Mouse (Mus musculus): Measurements from ENCODE around the gene Nsf.
A peak's percentile ranks its signal among the peaks of the same experiment; 100 is the strongest.

The Nsf gene

DNA sequence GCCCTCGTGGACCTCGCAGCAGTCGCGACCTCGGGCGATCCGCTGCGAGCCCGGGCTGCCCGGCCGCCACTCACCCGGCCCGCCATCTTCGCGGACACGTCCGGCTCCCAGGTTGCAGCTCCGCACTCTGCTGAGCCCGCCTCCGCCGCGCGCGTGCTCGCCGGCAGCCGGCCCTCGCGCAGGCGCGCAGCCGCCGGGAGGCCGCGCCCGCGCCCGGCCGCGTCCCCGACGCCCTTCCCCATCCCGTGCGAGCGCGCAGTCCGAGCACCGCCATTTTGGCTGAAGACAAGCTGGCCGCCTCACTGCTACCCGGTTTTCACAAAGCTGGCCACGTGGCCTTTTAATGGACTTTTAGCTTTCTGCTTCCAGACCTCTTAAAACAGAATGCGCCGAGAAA, at the start of gene Nsf:
Gene Nsf, minus strand, starts transcription at position 161 of the 397 bp plus-strand sequence.
- DNase-seq: peak; percentile 86 to 88

DNA sequence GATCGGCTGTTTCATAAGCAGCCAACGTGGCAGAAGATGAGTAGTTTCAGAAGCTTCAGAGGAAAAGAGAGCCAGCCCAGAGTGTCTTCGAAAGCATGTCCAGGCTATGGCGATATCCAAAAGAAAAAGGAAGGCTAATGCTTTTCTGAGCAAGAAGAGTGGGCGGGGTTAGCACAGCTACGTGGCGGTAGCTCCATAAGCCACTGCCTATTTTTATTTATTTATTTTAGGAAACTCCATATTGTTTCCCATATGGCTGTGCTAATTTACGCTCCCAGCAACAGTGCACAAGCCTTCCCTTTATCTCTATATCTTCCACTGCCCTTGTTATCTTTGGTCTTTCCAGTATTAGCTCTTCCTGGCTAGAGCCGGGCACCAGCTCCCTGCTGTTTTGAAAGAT, 49.5 kb upstream of the Nsf start:
- no peak for DNase-seq

DNA sequence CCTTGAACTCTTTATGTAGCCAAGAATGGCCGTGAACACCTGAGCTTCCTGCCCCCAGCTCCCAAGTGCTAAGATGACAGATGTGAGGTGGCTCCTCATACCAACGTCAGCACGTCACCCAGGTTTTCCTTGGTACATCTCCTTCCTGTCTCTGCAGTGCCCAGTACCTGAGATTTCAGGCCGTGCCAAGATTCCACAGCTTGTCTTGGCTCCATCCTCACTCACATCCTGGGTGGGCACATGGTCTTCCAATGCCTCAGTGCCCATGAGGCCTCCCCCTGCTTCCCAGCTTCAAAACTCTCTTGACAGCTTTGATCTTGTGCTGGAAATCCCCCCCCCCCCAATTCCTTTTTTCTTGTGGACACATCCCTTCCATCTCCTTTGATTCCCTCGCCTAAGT, 48.3 kb upstream of the Nsf start:
- peak; percentile 48 to 56 for DNase-seq

DNA sequence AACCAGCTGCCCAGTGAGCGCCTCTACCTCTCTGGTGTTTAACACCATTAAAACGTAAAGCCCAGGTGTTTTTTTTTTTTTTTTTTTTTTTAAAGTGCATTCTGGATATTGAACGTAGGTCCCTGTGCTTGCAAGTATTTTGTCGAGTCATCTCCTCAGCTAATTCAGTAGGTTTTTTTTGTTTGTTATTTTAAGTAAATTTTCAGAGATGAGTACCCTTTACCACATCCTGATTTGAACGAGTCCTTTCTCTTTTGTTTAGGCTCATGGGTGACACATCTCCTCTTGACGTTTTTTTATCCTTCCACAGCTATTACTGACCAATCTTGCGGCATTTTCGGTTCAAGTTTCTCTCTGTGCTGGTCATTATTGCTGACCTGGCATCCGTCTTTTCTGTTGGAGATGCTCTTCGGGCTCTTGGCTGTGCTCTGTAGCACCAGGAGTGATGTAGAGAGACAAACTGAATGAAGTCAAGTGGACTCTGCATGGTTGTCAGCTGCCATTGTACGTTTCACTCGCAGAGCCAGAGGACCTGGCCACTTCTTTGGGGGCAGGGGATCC, 47.6 kb upstream of the Nsf start:
- no peak for DNase-seq

DNA sequence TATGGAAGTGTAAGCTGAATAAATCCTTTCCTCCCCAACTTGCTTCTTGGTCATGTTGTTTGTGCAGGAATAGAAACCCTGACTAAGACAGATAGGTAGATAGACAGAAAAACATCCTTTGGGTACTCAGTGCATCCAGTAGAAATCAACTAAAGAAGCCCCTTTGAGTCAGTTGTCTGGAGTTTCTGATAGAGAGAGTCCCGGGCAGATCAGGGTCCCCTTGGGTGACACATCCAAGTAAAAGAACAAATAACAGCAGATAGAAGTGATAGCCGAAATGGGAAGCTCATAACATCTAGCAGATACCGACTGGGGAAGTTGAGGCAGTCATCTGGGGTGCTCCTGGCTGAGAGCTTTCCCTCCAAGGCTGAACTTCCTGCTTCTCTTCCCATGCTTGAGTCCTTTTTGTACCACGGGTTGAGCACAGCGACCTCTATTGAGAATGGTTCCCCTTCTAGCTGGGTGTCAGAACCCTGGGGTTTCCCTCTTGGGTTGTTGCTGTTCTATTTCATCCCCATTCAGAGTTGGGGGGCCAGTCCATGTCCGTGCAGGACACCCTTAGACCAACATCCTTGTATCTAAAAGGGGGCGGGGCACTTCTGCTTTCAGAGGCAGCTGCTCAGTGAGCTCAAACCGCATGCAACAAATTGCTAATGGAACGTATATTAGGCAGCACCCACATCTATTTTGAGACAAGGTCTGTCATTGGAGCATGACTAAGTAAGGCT, 47.0 kb upstream of the Nsf start:
- DNase-seq: no peak

DNA sequence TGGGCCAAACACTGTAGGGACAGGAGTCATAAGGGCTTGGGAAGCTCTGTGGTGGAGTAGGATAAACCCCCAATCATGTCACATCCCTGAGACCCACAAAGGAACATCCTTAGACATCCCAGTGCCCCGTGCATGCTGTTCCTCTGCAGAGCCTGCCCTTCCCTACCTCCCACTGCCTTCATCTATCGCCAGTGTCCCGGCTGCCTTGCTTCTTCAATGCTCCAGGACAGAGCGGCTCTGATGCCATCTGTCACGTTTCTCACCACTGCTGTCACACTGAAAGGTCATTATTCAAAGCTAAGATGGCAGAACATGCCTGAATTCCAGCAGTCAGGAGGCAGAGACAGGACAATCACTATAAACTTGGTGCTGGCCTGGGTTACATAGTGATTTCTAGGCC, 44.9 kb upstream of the Nsf start:
- DNase-seq: peak; percentile 37 to 53

DNA sequence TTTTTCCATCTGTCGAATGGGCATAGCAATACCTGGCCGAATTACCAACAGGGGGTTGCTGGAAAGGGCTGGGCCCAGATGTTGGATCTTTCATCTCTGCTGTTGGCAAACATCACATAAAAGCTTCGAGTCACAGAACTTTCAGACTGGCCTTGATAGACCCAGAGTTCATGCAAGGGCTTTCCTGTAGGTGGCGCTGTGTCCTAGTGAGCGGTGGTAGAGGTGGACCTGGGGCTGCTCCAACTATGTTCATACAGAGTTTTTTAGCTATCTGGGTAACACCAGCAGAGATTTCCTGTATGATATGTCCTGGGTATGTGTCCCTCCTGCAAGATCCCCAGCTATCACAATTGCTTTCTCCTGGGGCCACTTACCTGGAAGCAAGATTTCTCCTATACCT, 43.5 kb upstream of the Nsf start:
- peak; percentile 90 to 95 for DNase-seq

DNA sequence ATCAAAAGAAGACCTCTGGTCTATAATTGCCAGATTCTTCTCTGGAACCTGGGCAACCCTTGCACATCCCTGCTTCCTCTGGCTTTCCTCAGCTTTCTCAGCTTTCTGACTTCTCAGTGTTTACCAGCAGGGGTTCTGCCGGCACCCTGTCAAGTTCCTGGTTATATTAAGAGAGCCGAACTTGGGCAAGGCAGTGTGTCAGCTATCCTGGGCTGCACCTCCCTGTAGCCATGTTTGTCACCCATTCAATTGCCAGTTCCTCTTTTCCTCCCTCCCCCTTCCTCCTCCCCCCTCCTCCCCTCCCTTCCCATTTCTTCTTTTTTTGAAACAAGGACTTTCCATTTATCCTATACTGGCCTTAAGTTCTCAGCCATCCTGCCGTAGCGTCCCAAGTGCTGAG, 38.8 kb upstream of the Nsf start:
- DNase-seq: no peak

DNA sequence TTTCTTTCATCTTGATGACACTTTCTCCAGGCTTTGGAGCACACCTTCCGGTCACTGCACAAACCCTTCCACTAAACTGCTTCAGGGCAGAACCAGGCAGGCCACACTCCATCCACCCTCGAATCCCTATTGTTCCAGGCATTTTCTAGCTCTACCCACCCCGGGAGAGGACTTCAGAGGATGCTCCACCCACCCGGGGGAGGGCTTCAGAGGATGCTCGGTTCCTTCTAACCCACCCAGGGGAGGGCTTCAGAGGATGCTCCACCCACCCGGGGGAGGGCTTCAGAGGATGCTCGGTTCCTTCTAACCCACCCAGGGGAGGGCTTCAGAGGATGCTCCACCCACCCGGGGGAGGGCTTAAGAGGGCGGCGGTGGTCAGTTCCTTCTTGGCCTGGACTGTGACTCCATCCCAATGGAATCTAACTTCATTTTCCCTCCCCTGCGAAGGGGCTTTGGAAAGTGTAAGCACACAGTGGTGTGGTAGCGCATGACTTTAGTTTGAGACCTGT, 36.2 kb upstream of the Nsf start:
- peak in 1 of 2 experiments; percentile 18 for DNase-seq

DNA sequence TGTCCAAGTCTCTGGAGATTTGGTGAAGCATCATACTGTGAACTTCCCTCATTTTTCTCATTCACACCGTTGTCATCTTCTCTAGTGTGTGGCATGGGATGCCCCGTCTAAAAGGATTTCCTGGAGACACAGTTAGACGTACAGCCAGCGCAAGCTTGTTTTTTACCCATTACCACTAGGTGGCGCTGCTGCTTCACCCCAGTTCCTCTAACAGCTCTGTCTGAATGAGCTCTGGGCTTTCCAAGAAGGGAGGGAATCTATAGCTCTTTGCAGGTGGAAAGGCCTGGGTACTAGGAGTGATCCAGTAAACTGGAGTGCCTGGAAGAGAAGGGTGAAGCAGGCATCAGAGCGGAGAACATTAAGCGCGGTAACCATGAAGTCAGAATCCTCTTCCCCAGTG, 33.6 kb upstream of the Nsf start:
- DNase-seq: peak; percentile 92 to 94

DNA sequence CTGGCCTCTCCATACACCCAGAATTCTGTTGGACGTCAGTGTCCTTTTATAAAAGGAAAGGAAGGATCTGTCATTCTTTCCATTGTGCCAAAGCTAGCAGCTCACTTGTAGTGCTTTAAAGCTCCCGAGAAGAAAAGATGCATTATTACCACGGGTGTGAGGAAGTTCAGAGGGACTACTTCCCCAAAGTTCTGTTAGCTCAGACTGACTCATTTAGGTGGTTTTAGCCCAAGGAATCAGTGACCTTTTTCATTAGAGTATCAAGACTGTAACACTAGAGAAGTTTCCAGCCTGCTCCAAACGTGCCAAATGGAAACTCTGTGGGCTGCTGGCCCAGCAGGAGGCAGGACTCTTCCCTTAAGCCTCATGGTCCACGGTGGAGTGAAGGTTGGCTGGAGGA, 30.2 kb upstream of the Nsf start:
- no peak for DNase-seq

DNA sequence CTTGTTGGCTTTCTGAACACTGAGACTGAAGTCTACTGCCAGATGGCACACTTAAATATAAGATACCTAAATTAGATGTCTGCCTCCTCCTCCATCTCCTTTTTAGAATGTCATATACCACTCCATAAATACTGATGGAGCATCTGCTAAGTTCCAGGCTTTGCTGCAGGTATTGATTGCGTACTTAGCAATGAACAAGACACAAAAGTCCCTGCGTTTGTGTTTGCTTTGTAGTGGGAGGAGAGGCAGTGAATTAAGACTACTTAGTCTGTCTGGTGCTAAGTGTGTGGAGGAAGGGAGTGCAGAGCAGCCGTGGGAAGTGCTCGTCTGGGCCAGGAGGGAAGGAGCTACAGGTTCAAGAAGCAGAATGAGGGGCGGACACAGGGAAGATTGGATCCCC, 28.0 kb upstream of the Nsf start:
- no peak for DNase-seq

DNA sequence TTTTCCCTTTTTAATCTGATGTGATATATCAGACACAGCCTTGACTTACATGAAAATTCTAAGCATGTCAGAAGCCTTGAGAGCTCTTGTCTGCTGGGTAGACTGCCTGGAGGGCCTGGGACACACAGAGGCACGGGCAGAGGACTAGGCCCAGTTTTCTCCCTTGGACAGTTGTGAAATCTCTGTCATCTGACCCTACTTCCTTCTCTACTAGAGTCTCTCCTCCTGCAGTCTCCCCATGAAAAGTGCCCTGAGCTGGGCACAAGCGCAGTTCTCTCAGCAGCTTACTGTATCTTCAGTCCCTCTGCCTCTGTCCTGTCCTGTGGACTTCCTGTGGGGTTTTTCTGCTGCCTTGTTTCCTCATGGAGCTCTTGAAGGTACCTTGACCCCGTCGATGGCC, 25.5 kb upstream of the Nsf start:
- no peak for DNase-seq

DNA sequence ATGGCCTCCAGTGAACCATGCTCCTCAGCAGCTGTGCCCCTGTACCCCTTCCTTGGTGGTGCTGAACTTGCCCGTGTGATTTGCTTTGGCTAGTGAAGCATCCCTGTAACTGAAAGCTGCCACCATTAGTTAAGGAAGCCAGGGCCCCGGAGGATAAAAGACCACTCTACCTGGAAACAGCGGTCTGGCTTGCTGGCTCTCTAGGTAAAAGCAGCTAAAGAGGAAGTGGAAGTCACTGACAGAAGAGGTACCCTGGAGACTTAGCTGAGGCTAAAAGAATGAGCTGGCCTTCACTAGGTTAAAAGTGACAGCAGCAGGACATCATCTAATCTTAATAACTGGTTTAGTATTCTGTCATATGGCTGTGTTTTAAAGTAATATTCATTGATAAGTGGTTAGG, 17.0 kb upstream of the Nsf start:
- DNase-seq: no peak

DNA sequence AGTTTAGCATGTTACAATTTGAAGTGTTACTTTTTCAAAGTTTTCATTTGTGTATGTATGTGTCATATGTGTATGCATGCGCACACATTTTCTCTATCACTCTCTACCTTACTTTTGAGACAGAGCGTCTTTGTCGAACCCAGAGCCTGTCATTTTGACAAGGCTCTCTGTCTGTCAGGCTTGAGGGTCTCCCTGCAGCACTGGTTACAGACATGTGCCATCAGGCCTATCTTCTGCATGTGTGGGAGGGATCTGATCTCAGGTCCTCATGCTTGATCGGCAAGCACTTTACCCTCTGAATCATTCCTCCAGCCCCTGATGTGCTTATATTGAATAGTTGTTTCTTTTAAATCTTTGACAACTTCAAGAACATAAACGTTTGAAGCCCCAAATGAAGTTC, 15.4 kb upstream of the Nsf start:
- no peak for DNase-seq

DNA sequence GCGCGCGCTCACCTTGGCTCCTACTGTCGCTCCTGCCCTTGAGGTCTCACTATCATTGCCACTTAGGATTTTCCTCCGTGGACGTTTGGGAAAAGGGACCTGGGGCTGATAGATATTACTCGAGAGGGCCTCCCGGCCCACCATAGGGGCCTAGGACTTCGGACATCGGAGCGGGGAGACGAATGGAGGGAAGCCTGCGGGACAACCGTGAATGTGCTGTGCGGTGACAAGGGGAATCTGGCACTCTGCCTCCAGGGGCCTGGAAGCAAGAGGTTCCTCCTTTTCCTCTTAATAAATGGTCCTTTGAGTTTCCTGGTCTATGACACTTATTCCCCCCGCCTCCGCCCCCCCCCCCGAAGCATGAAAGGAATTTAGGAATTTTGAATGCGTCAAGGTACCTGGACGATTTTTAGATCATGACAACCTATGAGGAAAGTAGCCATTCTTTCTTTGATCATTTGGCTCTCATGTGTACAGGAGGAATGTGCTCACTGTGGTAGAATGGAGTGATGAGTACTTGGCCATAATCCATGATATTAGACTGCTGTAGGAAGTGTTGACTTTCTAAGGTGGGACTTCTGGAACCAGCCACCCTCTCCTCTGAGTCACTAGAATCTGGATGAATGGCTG, 13.4 kb upstream of the Nsf start:
- peak; percentile 65 to 70 for DNase-seq

DNA sequence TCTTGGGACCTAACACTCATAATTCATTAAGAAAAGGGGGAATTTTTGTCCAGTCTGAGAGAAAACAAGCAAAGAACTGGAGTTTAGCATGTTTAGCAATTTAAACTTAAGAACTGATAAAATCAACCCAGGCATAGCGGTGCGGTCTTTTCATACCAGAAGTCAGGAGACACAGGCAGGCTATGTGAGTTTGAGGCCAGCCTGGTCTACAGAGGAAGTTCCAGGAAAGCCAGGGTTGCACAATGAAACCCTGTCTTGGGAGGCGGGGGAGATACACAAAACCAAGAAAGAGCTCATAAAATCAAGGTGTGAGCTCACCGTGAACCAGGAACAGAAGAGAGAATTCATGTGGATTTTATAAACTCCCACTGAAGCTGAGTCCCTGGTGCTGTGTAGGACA, 3.0 kb upstream of the Nsf start:
- DNase-seq: no peak

DNA sequence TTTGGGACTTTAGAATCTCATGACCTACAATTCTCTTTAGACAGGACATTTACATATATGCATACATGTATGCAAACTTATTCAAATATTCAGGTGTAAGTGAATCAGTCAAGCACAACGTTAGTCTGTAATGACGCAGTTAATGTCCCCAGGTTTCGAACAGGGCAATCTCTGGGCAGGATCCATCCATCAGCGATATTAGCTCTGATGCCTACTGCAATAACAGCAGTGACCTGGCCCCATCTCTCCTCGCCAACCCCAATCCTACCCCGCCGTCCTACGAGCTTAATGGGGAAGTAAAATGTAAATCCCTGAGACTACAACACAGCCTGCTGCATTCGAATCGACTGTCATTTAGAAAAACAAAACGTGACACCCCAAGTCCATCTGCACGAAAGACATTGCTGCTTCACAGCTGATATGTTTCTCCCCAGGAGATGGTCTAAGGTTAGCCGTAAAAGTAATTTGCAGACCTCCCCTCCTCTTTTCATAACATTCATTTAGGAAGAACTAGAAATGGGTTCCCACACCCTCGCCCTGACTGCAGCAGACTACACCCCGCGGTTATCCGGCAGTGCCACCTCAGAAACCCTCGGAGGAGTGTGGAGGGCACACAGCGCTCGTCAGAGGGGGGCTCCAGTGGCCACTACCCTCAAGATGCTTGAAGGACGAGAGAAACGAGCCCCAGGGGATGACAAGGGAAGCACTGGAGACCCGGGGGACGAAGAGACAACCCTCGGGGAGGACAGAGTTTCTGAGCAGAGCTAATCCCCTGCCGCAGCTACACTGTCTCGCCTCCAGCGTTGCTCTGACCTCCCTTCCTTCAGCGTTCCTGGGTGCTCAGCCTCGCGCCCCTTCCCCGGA, 592 bp downstream of the Nsf start:
- DNase-seq: peak; percentile 41 to 51

DNA sequence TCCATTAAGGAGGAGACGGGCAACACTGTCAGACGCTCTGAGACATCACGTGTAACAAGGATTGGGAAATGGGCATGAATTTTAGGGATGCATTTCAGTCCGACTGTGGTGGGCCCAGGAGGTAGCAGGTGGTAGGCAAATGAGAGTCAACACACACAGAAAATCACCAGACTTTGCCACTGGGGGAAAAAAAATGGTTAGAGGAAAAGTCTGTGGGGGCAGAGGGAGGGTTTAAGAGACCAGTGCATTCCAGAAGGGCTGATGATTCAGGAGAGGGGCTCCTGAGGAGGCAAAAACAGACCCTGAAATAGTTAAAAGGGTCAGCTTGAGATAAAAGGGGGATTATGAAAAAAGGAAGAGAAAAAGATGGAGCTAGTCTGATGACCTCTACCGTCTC, 1.2 kb downstream of the Nsf start:
- no peak for DNase-seq

DNA sequence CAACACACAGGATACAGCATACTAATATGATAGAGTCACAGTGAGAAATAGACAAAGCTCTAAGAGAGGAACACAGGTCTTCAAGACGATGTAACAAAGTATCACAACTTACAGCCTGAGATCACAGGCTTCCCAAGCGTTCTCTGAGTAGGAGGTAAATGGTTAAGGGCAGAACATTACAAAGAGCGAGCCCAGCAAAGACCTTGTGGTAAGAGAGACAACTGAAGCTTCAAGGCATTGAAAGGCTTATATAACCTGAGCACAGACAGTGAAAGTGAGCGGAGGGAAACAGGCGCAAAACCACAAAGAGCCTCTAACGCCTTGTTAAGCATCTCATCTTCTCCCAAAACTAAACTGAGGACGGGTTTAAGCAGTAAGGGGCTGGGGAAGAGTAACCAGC, 2.8 kb downstream of the Nsf start:
- DNase-seq: no peak

DNA sequence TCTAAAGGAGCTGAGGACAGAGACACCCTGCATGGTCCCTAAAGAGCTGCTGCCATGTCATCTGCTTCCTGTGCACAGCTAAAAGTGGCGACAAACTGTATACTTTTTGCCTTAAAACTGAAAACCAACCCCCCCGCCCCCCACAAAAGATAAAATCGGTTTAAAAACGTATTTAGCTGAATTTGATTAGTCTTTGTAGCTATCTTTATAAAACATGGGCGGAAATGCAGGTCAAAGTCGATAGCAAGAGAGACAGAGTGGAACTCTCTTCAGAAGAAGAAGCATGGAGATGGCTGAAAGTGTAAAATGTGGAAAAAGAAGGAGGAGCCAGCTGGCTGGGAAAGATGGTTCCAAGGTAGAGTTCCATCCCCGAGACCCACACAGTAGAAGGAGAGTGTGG, 4.9 kb downstream of the Nsf start:
- no peak for DNase-seq

DNA sequence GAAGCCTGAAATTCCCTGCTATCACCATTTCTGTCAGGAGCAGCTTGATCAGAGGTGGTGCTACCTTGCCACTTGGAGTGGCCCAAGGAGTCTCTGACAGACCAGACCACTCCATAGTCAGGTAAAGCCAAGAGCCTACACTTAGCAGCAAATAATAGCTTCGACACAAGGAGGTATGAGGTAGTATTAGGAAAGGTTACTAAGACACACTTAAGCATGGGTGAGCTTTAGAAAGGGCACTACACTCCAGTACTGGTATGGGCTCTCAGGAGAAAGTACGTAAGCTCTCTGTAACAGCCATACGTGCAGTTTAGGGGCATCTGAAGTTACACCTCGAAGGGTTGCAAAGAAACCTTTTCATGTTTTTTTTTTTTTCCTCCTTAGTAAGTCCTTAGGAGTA, 11.1 kb downstream of the Nsf start:
- no peak for DNase-seq

DNA sequence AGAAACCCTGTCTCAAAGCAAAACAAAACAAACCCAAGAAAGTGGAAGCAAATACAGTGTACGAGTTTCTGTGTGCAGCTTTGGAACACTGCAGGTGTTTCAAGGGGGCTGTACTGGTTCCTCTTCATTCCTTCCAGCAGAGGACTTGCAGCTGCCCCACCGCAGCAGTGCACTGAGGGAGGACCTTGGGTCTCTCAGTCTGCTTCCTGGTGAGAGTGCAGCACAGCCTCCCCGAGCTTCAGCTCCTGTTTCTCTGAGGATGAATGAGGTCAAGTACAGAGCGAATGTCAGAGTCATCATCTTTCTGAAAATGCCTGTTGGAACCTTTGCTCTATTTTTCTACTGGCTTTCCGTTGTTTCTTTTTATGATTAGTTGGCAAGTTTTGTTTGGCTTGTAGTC, 12.5 kb downstream of the Nsf start:
- no peak for DNase-seq
